Mouse (Mus musculus) embryonic facial prominence, embryonic 10.5 days (tissue): ENCODE data around the gene Capn3. TPM values are rescaled to one million over a fixed set of nuclear protein-coding genes. Genes with fewer than 3 reads are reported as not detected.

Source experiments
- DNase-seq: peaks from one replicate; pipeline ENCODE4 v3.0.0-alpha.2; 2017; ENCODE audit warnings: low spot score
- H3K27ac ChIP-seq: fragments of 300-500 bp; sonication (generic); replicated peaks from 2 replicates; pipeline ENCODE4 v1.5.1; 2016; ENCODE audit warnings: mild to moderate bottlenecking
- H3K27me3 ChIP-seq: fragments of 300-500 bp; sonication (generic); replicated peaks from 2 replicates; pipeline ENCODE4 v1.6.1; 2016; ENCODE audit warnings: low read depth, mild to moderate bottlenecking; ENCODE audit not compliant: poor library complexity, severe bottlenecking
- H3K36me3 ChIP-seq: fragments of 300-500 bp; sonication (generic); replicated peaks from 2 replicates; pipeline ENCODE4 v1.6.1; 2016; ENCODE audit warnings: mild to moderate bottlenecking, moderate library complexity
- H3K4me1 ChIP-seq: fragments of 300-500 bp; sonication (generic); 2 replicates; pipeline ENCODE4 v1.6.1; 2016
- H3K4me3 ChIP-seq: fragments of 300-500 bp; sonication (generic); 2 replicates; pipeline ENCODE4 v1.5.1; 2016; ENCODE audit warnings: mild to moderate bottlenecking, moderate library complexity
- H3K9me3 ChIP-seq: fragments of 300-500 bp; sonication (generic); 2 replicates; pipeline ENCODE4 v1.6.1; 2016; ENCODE audit warnings: mild to moderate bottlenecking
- whole genome bisulfite sequencing: fragments of 180-500 bp; shearing (Covaris S2); methylation state at CpG from one replicate; pipeline ENCODE4 v1.1.7; 2016; 5-methylcytosine and 5-hydroxymethylcytosine counted together
- polyA plus RNA-seq: library from polyadenylated mRNA; unstranded; fragments of >200 nt; fragmentation: Nextera tagmentation; extraction: Ambion mirVana; gene quantifications from 2 replicates; pipeline ENCODE4 v1.2.1, GENCODE M21; 2016

The Capn3 gene
- polyA plus RNA-seq: 1.6 and 1.7 TPM in 2 replicates

- Histone ChIP-seq H3K9me3 (no peaks in the 10 kb centered on the region), H3K36me3 (no peaks in the 10 kb centered on the region), H3K27me3 (no peaks in the 10 kb centered on the region), H3K4me3 (no peak within 1 kb of the TSS), H3K27ac (no peak within 1 kb of the TSS), H3K4me1 (no peaks in the 10 kb centered on the region)
- DNase-seq: no peak
- 77% methylated on average over 4 of the region's 4 CpGs for WGBS
Measured at GRCm38 (mm10) chr2:120455719-120456118, at the start of gene Capn3. Gene Capn3 (plus strand): TSS chr2:120456019.

GRCm38 (mm10) chr2:120411096-120411628 is 44.7 kb upstream of the Capn3 start:
- Histone ChIP-seq H3K27me3 (no peaks in the 10 kb centered on the region), H3K4me1 (no peaks in the 10 kb centered on the region), H3K4me3 (no peak overlapping the region), H3K9me3 (peaks cover 16% of the 10 kb centered on the region; the same call in 1 of the 2 replicates), H3K27ac (no peak overlapping the region), H3K36me3 (peaks cover 3% of the 10 kb centered on the region; the same call in 1 of the 2 replicates)
- WGBS: 91% methylated on average over 3 of the region's 3 CpGs
- no peak for DNase-seq

- no peak overlapping the region for H3K27ac ChIP-seq
- H3K27me3 ChIP-seq: no peaks in the 10 kb centered on the region
- DNase-seq: no peak
- no peaks in the 10 kb centered on the region for H3K36me3 ChIP-seq
- H3K4me1 ChIP-seq: no peaks in the 10 kb centered on the region
- no peak overlapping the region for H3K4me3 ChIP-seq
- peaks cover 3% of the 10 kb centered on the region; the same call in 1 of the 2 replicates for H3K9me3 ChIP-seq
Measured at GRCm38 (mm10) chr2:120414113-120414512, 41.7 kb upstream of the Capn3 start.

GRCm38 (mm10) chr2:120414738-120415414 is 40.9 kb upstream of the Capn3 start:
- DNase-seq: no peak
- 77% methylated on average over 1 of the region's 1 CpGs for WGBS
- no peaks in the 10 kb centered on the region for H3K9me3 ChIP-seq
- no peaks in the 10 kb centered on the region for H3K27me3 ChIP-seq
- H3K27ac ChIP-seq: no peak overlapping the region
- H3K4me3 ChIP-seq: no peak overlapping the region
- no peaks in the 10 kb centered on the region for H3K4me1 ChIP-seq
- H3K36me3 ChIP-seq: no peaks in the 10 kb centered on the region

GRCm38 (mm10) chr2:120424386-120424785 is 31.4 kb upstream of the Capn3 start:
- DNase-seq: no peak
- no peaks in the 10 kb centered on the region for H3K27me3 ChIP-seq
- H3K9me3 ChIP-seq: no peaks in the 10 kb centered on the region
- 86% methylated on average over 5 of the region's 5 CpGs for WGBS
- no peaks in the 10 kb centered on the region for H3K4me1 ChIP-seq
- no peaks in the 10 kb centered on the region for H3K36me3 ChIP-seq
- H3K4me3 ChIP-seq: no peak overlapping the region
- no peak overlapping the region for H3K27ac ChIP-seq

- Histone ChIP-seq H3K27me3 (no peaks in the 10 kb centered on the region), H3K27ac (no peak overlapping the region), H3K4me1 (no peaks in the 10 kb centered on the region), H3K9me3 (no peaks in the 10 kb centered on the region), H3K36me3 (no peaks in the 10 kb centered on the region), H3K4me3 (no peak overlapping the region)
- WGBS: 84% methylated on average over 1 of the region's 1 CpGs
- no peak for DNase-seq
Measured at GRCm38 (mm10) chr2:120444486-120444885, 11.3 kb upstream of the Capn3 start.

- DNase-seq: no peak
- Histone ChIP-seq H3K9me3 (no peaks in the 10 kb centered on the region), H3K27me3 (no peaks in the 10 kb centered on the region), H3K27ac (0 out of 2 replicates have a peak overlapping the region, but pooled peaks have one; percentile 10), H3K36me3 (no peaks in the 10 kb centered on the region), H3K4me3 (no peak overlapping the region), H3K4me1 (no peaks in the 10 kb centered on the region)
- WGBS: 75% methylated on average over 10 of the region's 10 CpGs
Measured at GRCm38 (mm10) chr2:120446373-120446772, 9.4 kb upstream of the Capn3 start.

GRCm38 (mm10) chr2:120447306-120447705 is 8.5 kb upstream of the Capn3 start:
- no peaks in the 10 kb centered on the region for H3K36me3 ChIP-seq
- no peaks in the 10 kb centered on the region for H3K4me1 ChIP-seq
- H3K27ac ChIP-seq: no peak overlapping the region
- H3K4me3 ChIP-seq: no peak overlapping the region
- H3K27me3 ChIP-seq: no peaks in the 10 kb centered on the region
- H3K9me3 ChIP-seq: no peaks in the 10 kb centered on the region
- no peak for DNase-seq
- WGBS: 84% methylated on average over 1 of the region's 1 CpGs

GRCm38 (mm10) chr2:120450724-120451123 is 5.1 kb upstream of the Capn3 start:
- no peak for DNase-seq
- 75% methylated on average over 6 of the region's 6 CpGs for WGBS
- Histone ChIP-seq H3K4me3 (no peak overlapping the region), H3K27me3 (no peaks in the 10 kb centered on the region), H3K27ac (no peak overlapping the region), H3K36me3 (no peaks in the 10 kb centered on the region), H3K9me3 (no peaks in the 10 kb centered on the region), H3K4me1 (no peaks in the 10 kb centered on the region)

GRCm38 (mm10) chr2:120452600-120452999 is 3.2 kb upstream of the Capn3 start:
- 84% methylated on average over 4 of the region's 4 CpGs for WGBS

GRCm38 (mm10) chr2:120454987-120455386 is 832 bp upstream of the Capn3 start:
- H3K4me3 ChIP-seq: no peak overlapping the region
- no peaks in the 10 kb centered on the region for H3K9me3 ChIP-seq
- DNase-seq: no peak
- no peak overlapping the region for H3K27ac ChIP-seq
- no peaks in the 10 kb centered on the region for H3K36me3 ChIP-seq
- H3K27me3 ChIP-seq: no peaks in the 10 kb centered on the region
- WGBS: 91% methylated on average over 2 of the region's 2 CpGs
- no peaks in the 10 kb centered on the region for H3K4me1 ChIP-seq

More at GRCm38 (mm10) chr2:120452600-120452999, 3.2 kb upstream of the Capn3 start:
- H3K27ac ChIP-seq: no peak overlapping the region
- no peaks in the 10 kb centered on the region for H3K27me3 ChIP-seq
- no peaks in the 10 kb centered on the region for H3K4me1 ChIP-seq
- H3K4me3 ChIP-seq: no peak overlapping the region
- H3K36me3 ChIP-seq: no peaks in the 10 kb centered on the region
- H3K9me3 ChIP-seq: no peaks in the 10 kb centered on the region
- no peak for DNase-seq

GRCm38 (mm10) chr2:120460216-120460615 is 4.4 kb downstream of the Capn3 start:
- Histone ChIP-seq H3K36me3 (no peaks in the 10 kb centered on the region), H3K4me1 (0 out of 2 replicates have a peak, but pooled peaks cover 1% of the 10 kb centered on the region), H3K27ac (no peak overlapping the region), H3K4me3 (no peak overlapping the region), H3K9me3 (no peaks in the 10 kb centered on the region), H3K27me3 (no peaks in the 10 kb centered on the region)
- WGBS: 87% methylated on average over 4 of the region's 4 CpGs
- DNase-seq: no peak

- no peak overlapping the region for H3K27ac ChIP-seq
- no peak overlapping the region for H3K4me3 ChIP-seq
- no peaks in the 10 kb centered on the region for H3K27me3 ChIP-seq
- H3K9me3 ChIP-seq: no peaks in the 10 kb centered on the region
- WGBS: 89% methylated on average over 7 of the region's 7 CpGs
- DNase-seq: no peak
- no peaks in the 10 kb centered on the region for H3K36me3 ChIP-seq
- 0 out of 2 replicates have a peak, but pooled peaks cover 4% of the 10 kb centered on the region for H3K4me1 ChIP-seq
Measured at GRCm38 (mm10) chr2:120463328-120463727, 7.5 kb downstream of the Capn3 start.
